Mouse (Mus musculus) C2C12 (cell line): ENCODE measurements around the gene Megf8.

Experiments used
- CEBPB ChIP-seq: IDR thresholded peaks from one replicate; pipeline ENCODE4 v1.6.1; 2011; ENCODE audit warnings: low read depth, mild to moderate bottlenecking, control low read depth, moderate library complexity
- CTCF ChIP-seq: IDR thresholded peaks from one replicate; pipeline ENCODE4 v1.5.1; 2011; ENCODE audit not compliant: control insufficient read depth, insufficient read depth, insufficient read length
- FOSL1 ChIP-seq: IDR thresholded peaks from one replicate; pipeline ENCODE4 v1.8.0; 2011; ENCODE audit warnings: mild to moderate bottlenecking, low read length; ENCODE audit not compliant: poor library complexity, insufficient read depth, severe bottlenecking
- MAX ChIP-seq: IDR thresholded peaks from one replicate; pipeline ENCODE4 v1.6.1; 2011; ENCODE audit warnings: mild to moderate bottlenecking, control low read depth
- MYOD1 ChIP-seq: IDR thresholded peaks from one replicate; pipeline ENCODE4 v1.6.1; 2011; ENCODE audit warnings: low read depth; ENCODE audit not compliant: control insufficient read depth, insufficient read length
- MYOG ChIP-seq: IDR thresholded peaks from one replicate; pipeline ENCODE4 v1.6.1; 2011; ENCODE audit not compliant: control insufficient read depth, insufficient read length; ENCODE audit errors: extremely low read depth
- USF1 ChIP-seq: IDR thresholded peaks from one replicate; pipeline ENCODE4 v1.6.1; 2011; ENCODE audit warnings: low read depth, mild to moderate bottlenecking, control low read depth, moderate library complexity

- no peak for TF ChIP-seq CTCF
- no peak for TF ChIP-seq USF1
- no peak for TF ChIP-seq CEBPB
- no peak for TF ChIP-seq MYOG
- no peak for TF ChIP-seq MAX
- no peak for TF ChIP-seq MYOD1
- TF ChIP-seq FOSL1, result no peak
Measured at GRCm38 (mm10) chr7:25365937-25366625, 49.1 kb downstream of the Megf8 start.
